Mouse (Mus musculus): ENCODE data around the gene Olfr600. TPM values are rescaled to one million over a fixed set of nuclear protein-coding genes. Genes with fewer than 3 reads are reported as not detected.

Gene Olfr600
- not detected in 2 replicates for total RNA-seq (2014; rRNA removed)
- not detected in 2 replicates for polyA plus RNA-seq (2015; fragmentation: Nextera tagmentation; extraction: Ambion mirVana)

- ATAC-seq (ENCODE audit: low FRiP score) (no peak), DNase-seq (ENCODE audit: low spot score) (no peak)
- no peak within 1 kb of the TSS for H3K27ac ChIP-seq (ENCODE audit: low read depth, low read length)
- H3K4me1 ChIP-seq (ENCODE audit: insufficient read depth, low read length) = no peaks in the 10 kb centered on the region
- H3K4me3 ChIP-seq (ENCODE audit: low read depth, low read length) = no peak within 1 kb of the TSS
- H3K9ac ChIP-seq (replicated peaks; ENCODE audit: low read length, poor library complexity, severe bottlenecking) = no peak within 1 kb of the TSS
- no peak within 1 kb of the TSS for H3K4me2 ChIP-seq (ENCODE audit: low read depth, low read length, poor library complexity, severe bottlenecking)
- TF ChIP-seq CTCF (IDR thresholded peaks at IDR 0.05) = no peak
- H3K9me3 ChIP-seq (ENCODE audit: low read length) = no peaks in the 10 kb centered on the region
- no peaks in the 10 kb centered on the region for H3K27me3 ChIP-seq (ENCODE audit: insufficient read depth, low read length)
- no peaks in the 10 kb centered on the region for H3K36me3 ChIP-seq (ENCODE audit: insufficient read depth, low read length)
Measured at GRCm38 (mm10) chr7:103349569-103349968, at the start of gene Olfr600. TSS of gene Olfr600 (minus strand) at chr7:103349669.

- no peak overlapping the region for H3K27ac ChIP-seq (ENCODE audit: low read depth, low read length)
- no peak for TF ChIP-seq CTCF (IDR thresholded peaks at IDR 0.05)
- DNase-seq (ENCODE audit: low spot score) = no peak
- 11% methylated on average over 1 of the region's 1 CpGs for WGBS
- H3K9me3 ChIP-seq (ENCODE audit: low read length) = no peaks in the 10 kb centered on the region
- no peak overlapping the region for H3K4me2 ChIP-seq (ENCODE audit: low read depth, low read length, poor library complexity, severe bottlenecking)
- H3K36me3 ChIP-seq (ENCODE audit: insufficient read depth, low read length) = no peaks in the 10 kb centered on the region
- no peaks in the 10 kb centered on the region for H3K4me1 ChIP-seq (ENCODE audit: insufficient read depth, low read length)
- no peaks in the 10 kb centered on the region for H3K27me3 ChIP-seq (ENCODE audit: insufficient read depth, low read length)
- H3K4me3 ChIP-seq (ENCODE audit: low read depth, low read length) = no peak overlapping the region
- ATAC-seq (ENCODE audit: low FRiP score) = no peak
- no peak overlapping the region for H3K9ac ChIP-seq (replicated peaks; ENCODE audit: low read length, poor library complexity, severe bottlenecking)
Measured at GRCm38 (mm10) chr7:103398981-103399380, 49.5 kb upstream of the Olfr600 start.

DNA sequence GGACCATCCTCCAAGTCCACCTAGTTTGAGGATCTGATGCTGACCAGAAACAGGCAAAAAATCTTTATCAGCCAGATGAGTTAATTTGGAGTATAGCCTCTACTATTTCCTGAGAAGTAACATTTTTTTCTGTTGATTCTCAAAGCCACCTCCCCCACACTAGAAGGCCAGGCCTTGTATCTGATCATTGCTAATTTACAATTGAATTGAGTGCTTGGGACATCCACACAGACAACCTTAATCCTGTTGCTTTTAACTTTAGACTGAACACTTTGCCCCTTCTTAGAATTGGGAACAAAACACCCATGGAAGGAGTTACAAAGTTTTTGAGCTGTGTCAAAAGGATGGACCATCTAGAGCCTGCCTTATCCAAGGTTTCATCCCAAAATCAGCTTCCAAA lies 48.3 kb upstream of the Olfr600 start:
- H3K4me1 ChIP-seq (ENCODE audit: insufficient read depth, low read length) = no peaks in the 10 kb centered on the region
- TF ChIP-seq CTCF (IDR thresholded peaks at IDR 0.05) = no peak
- no peak overlapping the region for H3K4me2 ChIP-seq (ENCODE audit: low read depth, low read length, poor library complexity, severe bottlenecking)
- no peak overlapping the region for H3K9ac ChIP-seq (replicated peaks; ENCODE audit: low read length, poor library complexity, severe bottlenecking)
- H3K27ac ChIP-seq (ENCODE audit: low read depth, low read length) = no peak overlapping the region
- no peaks in the 10 kb centered on the region for H3K36me3 ChIP-seq (ENCODE audit: insufficient read depth, low read length)
- ATAC-seq (ENCODE audit: low FRiP score) (no peak), DNase-seq (ENCODE audit: low spot score) (no peak)
- no peak overlapping the region for H3K4me3 ChIP-seq (ENCODE audit: low read depth, low read length)
- H3K9me3 ChIP-seq (ENCODE audit: low read length) = no peaks in the 10 kb centered on the region
- no peaks in the 10 kb centered on the region for H3K27me3 ChIP-seq (ENCODE audit: insufficient read depth, low read length)

GRCm38 (mm10) chr7:103386077-103386476 lies 36.6 kb upstream of the Olfr600 start, which contains the start of gene Olfr603:
TSS of gene Olfr603 (minus strand) at chr7:103386177.
- Histone ChIP-seq H3K27me3 (ENCODE audit: insufficient read depth, low read length) (no peaks in the 10 kb centered on the region), H3K27ac (ENCODE audit: low read depth, low read length) (no peak within 1 kb of the TSS), H3K9ac (replicated peaks; ENCODE audit: low read length, poor library complexity, severe bottlenecking) (no peak within 1 kb of the TSS), H3K4me1 (ENCODE audit: insufficient read depth, low read length) (no peaks in the 10 kb centered on the region), H3K4me2 (ENCODE audit: low read depth, low read length, poor library complexity, severe bottlenecking) (no peak within 1 kb of the TSS), H3K9me3 (ENCODE audit: low read length) (no peaks in the 10 kb centered on the region), H3K36me3 (ENCODE audit: insufficient read depth, low read length) (no peaks in the 10 kb centered on the region), H3K4me3 (ENCODE audit: low read depth, low read length) (no peak within 1 kb of the TSS)
- TF ChIP-seq CTCF (IDR thresholded peaks at IDR 0.05) = no peak
- DNase-seq (ENCODE audit: low spot score) = no peak
- ATAC-seq (ENCODE audit: low FRiP score) = no peak

- Histone ChIP-seq H3K4me1 (ENCODE audit: insufficient read depth, low read length) (no peaks in the 10 kb centered on the region), H3K36me3 (ENCODE audit: insufficient read depth, low read length) (no peaks in the 10 kb centered on the region), H3K27ac (ENCODE audit: low read depth, low read length) (no peak within 1 kb of the TSS), H3K9ac (replicated peaks; ENCODE audit: low read length, poor library complexity, severe bottlenecking) (no peak within 1 kb of the TSS), H3K4me3 (ENCODE audit: low read depth, low read length) (no peak within 1 kb of the TSS), H3K4me2 (ENCODE audit: low read depth, low read length, poor library complexity, severe bottlenecking) (no peak within 1 kb of the TSS), H3K9me3 (ENCODE audit: low read length) (no peaks in the 10 kb centered on the region), H3K27me3 (ENCODE audit: insufficient read depth, low read length) (no peaks in the 10 kb centered on the region)
- 90% methylated on average over 1 of the region's 1 CpGs for WGBS
- no peak for TF ChIP-seq CTCF (IDR thresholded peaks at IDR 0.05)
- no peak for ATAC-seq (ENCODE audit: low FRiP score)
- no peak for DNase-seq (ENCODE audit: low spot score)
Measured at GRCm38 (mm10) chr7:103362555-103362954, 13.1 kb upstream of the Olfr600 start, which contains the start of gene Olfr601. TSS of gene Olfr601 (minus strand) at chr7:103362655.

DNA sequence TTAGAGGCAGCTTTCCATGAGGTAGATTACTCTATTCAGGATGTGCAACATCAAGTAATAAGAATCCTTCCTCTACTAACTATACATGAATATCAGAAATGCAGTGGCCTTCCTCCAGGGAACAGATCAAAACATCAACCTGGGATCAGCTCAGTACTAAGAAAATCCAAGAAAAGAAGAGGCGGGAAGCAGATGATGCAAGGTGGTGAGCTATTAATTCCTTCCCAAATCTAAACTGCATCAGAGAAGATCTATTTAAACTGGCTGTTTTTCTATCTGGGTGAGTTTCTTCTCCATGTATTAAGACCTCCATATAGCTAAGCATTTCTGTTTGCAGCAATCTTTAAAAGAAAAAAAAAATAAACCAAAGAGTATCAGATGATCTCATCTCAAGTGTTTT lies 13.9 kb downstream of the Olfr600 start, which contains the start of gene Olfr599:
Olfr599 (plus strand) TSS at position 301 of the 400 bp plus-strand sequence.
- Histone ChIP-seq H3K27me3 (ENCODE audit: insufficient read depth, low read length) (no peaks in the 10 kb centered on the region), H3K4me3 (ENCODE audit: low read depth, low read length) (no peak within 1 kb of the TSS), H3K4me2 (ENCODE audit: low read depth, low read length, poor library complexity, severe bottlenecking) (no peak within 1 kb of the TSS), H3K36me3 (ENCODE audit: insufficient read depth, low read length) (no peaks in the 10 kb centered on the region), H3K27ac (ENCODE audit: low read depth, low read length) (no peak within 1 kb of the TSS), H3K9ac (replicated peaks; ENCODE audit: low read length, poor library complexity, severe bottlenecking) (no peak within 1 kb of the TSS), H3K4me1 (ENCODE audit: insufficient read depth, low read length) (no peaks in the 10 kb centered on the region), H3K9me3 (ENCODE audit: low read length) (no peaks in the 10 kb centered on the region)
- no peak for TF ChIP-seq CTCF (IDR thresholded peaks at IDR 0.05)
- WGBS = 78% methylated on average over 1 of the region's 1 CpGs
- DNase-seq (ENCODE audit: low spot score) (no peak), ATAC-seq (ENCODE audit: low FRiP score) (no peak)
